Mouse (Mus musculus) heart, adult 2 months (tissue): ENCODE measurements around the gene Cpne9.

Source experiments
- CTCF ChIP-seq: fragments of 200-600 bp; IDR thresholded peaks from 2 replicates; pipeline ENCODE4 v1.8.1; 2022; ENCODE audit warnings: antibody characterized with exemption, mild to moderate bottlenecking, moderate library complexity
- POLR2A ChIP-seq: fragments of 200-500 bp; IDR thresholded peaks from 2 replicates; pipeline ENCODE4 v1.6.1; 2011; ENCODE audit warnings: mild to moderate bottlenecking, low read depth, low read length, control low read depth; ENCODE audit not compliant: insufficient read depth

- TF ChIP-seq CTCF, result no peak
- no peak for TF ChIP-seq POLR2A
These were observed 431 bp upstream of the Cpne9 start for GRCm38 (mm10) chr6:113281676-113282075.
